Mouse (Mus musculus): ENCODE measurements around the gene Lonrf2.

Lonrf2 gene

GRCm38 (mm10) chr1:38850650-38851049 is 14.1 kb upstream of the Lonrf2 start:
- H3K9me3 ChIP-seq (ENCODE audit: low read length), result no peaks in the 10 kb centered on the region; the same call in 1 of the 2 replicates
- H3K27me3 ChIP-seq (ENCODE audit: insufficient read depth, low read length), result 0 out of 2 replicates have a peak, but pooled peaks cover 3% of the 10 kb centered on the region
- no peaks in the 10 kb centered on the region for H3K36me3 ChIP-seq (ENCODE audit: insufficient read depth, low read length)
- no peak overlapping the region for H3K4me3 ChIP-seq (replicated peaks; ENCODE audit: low read length)
- TF ChIP-seq CTCF (conservative IDR thresholded peaks at IDR 0.05; ENCODE audit: low read length), result no peak
- TF ChIP-seq POU5F1 (IDR thresholded peaks at IDR 0.05; ENCODE audit: borderline replicate concordance, low read length), result no peak
- TF ChIP-seq NANOG (IDR thresholded peaks at IDR 0.05; ENCODE audit: borderline replicate concordance, low read length), result no peak
- H3K4me1 ChIP-seq (replicated peaks; ENCODE audit: low read depth, low read length), result no peaks in the 10 kb centered on the region

GRCm38 (mm10) chr1:38848451-38849289 is 12.2 kb upstream of the Lonrf2 start:
- Histone ChIP-seq H3K4me3 (replicated peaks; ENCODE audit: low read length) (no peak overlapping the region), H3K27me3 (ENCODE audit: insufficient read depth, low read length) (peaks cover 7% of the 10 kb centered on the region; the same call in 1 of the 2 replicates), H3K36me3 (ENCODE audit: insufficient read depth, low read length) (no peaks in the 10 kb centered on the region), H3K9me3 (ENCODE audit: low read length) (no peaks in the 10 kb centered on the region; the same call in 1 of the 2 replicates), H3K4me1 (replicated peaks; ENCODE audit: low read depth, low read length) (no peaks in the 10 kb centered on the region)
- TF ChIP-seq NANOG (IDR thresholded peaks at IDR 0.05; ENCODE audit: borderline replicate concordance, low read length) (no peak), CTCF (conservative IDR thresholded peaks at IDR 0.05; ENCODE audit: low read length) (no peak), POU5F1 (IDR thresholded peaks at IDR 0.05; ENCODE audit: borderline replicate concordance, low read length) (no peak)

- Histone ChIP-seq H3K9me3 (ENCODE audit: low read length) (no peaks in the 10 kb centered on the region; the same call in 1 of the 2 replicates), H3K27me3 (ENCODE audit: insufficient read depth, low read length) (peaks cover 10% of the 10 kb centered on the region; the same call in 1 of the 2 replicates), H3K4me1 (replicated peaks; ENCODE audit: low read depth, low read length) (0 out of 2 replicates have a peak, but pooled peaks cover 4% of the 10 kb centered on the region), H3K36me3 (ENCODE audit: insufficient read depth, low read length) (no peaks in the 10 kb centered on the region), H3K4me3 (replicated peaks; ENCODE audit: low read length) (no peak overlapping the region)
- no peak for TF ChIP-seq NANOG (IDR thresholded peaks at IDR 0.05; ENCODE audit: borderline replicate concordance, low read length)
- no peak for TF ChIP-seq CTCF (conservative IDR thresholded peaks at IDR 0.05; ENCODE audit: low read length)
- TF ChIP-seq POU5F1 (IDR thresholded peaks at IDR 0.05; ENCODE audit: borderline replicate concordance, low read length), result no peak
Observed at GRCm38 (mm10) chr1:38847975-38848374, 11.5 kb upstream of the Lonrf2 start.

- peaks cover 19% of the 10 kb centered on the region for H3K27me3 ChIP-seq (ENCODE audit: insufficient read depth, low read length)
- TF ChIP-seq POU5F1 (IDR thresholded peaks at IDR 0.05; ENCODE audit: borderline replicate concordance, low read length) (no peak), CTCF (conservative IDR thresholded peaks at IDR 0.05; ENCODE audit: low read length) (no peak), NANOG (IDR thresholded peaks at IDR 0.05; ENCODE audit: borderline replicate concordance, low read length) (no peak)
- H3K4me3 ChIP-seq (replicated peaks; ENCODE audit: low read length), result no peak overlapping the region
- no peaks in the 10 kb centered on the region for H3K36me3 ChIP-seq (ENCODE audit: insufficient read depth, low read length)
- no peaks in the 10 kb centered on the region for H3K9me3 ChIP-seq (ENCODE audit: low read length)
- H3K4me1 ChIP-seq (replicated peaks; ENCODE audit: low read depth, low read length), result 0 out of 2 replicates have a peak, but pooled peaks cover 8% of the 10 kb centered on the region
Observed at GRCm38 (mm10) chr1:38843275-38843674, 6.8 kb upstream of the Lonrf2 start.

GRCm38 (mm10) chr1:38842861-38843260 is 6.3 kb upstream of the Lonrf2 start:
- no peak overlapping the region for H3K4me3 ChIP-seq (replicated peaks; ENCODE audit: low read length)
- H3K27me3 ChIP-seq (ENCODE audit: insufficient read depth, low read length), result peaks cover 19% of the 10 kb centered on the region

GRCm38 (mm10) chr1:38839944-38840343 is 3.4 kb upstream of the Lonrf2 start:
- Histone ChIP-seq H3K9me3 (ENCODE audit: low read length) (no peaks in the 10 kb centered on the region), H3K4me3 (replicated peaks; ENCODE audit: low read length) (no peak overlapping the region), H3K27me3 (ENCODE audit: insufficient read depth, low read length) (peaks cover 42% of the 10 kb centered on the region), H3K4me1 (replicated peaks; ENCODE audit: low read depth, low read length) (peaks cover 14% of the 10 kb centered on the region), H3K36me3 (ENCODE audit: insufficient read depth, low read length) (no peaks in the 10 kb centered on the region)
- no peak for TF ChIP-seq POU5F1 (IDR thresholded peaks at IDR 0.05; ENCODE audit: borderline replicate concordance, low read length)
- TF ChIP-seq NANOG (IDR thresholded peaks at IDR 0.05; ENCODE audit: borderline replicate concordance, low read length), result no peak
- no peak for TF ChIP-seq CTCF (conservative IDR thresholded peaks at IDR 0.05; ENCODE audit: low read length)

More at GRCm38 (mm10) chr1:38842861-38843260, 6.3 kb upstream of the Lonrf2 start:
- 0 out of 2 replicates have a peak, but pooled peaks cover 8% of the 10 kb centered on the region for H3K4me1 ChIP-seq (replicated peaks; ENCODE audit: low read depth, low read length)
- H3K36me3 ChIP-seq (ENCODE audit: insufficient read depth, low read length), result no peaks in the 10 kb centered on the region
- no peak for TF ChIP-seq CTCF (conservative IDR thresholded peaks at IDR 0.05; ENCODE audit: low read length)
- no peak for TF ChIP-seq POU5F1 (IDR thresholded peaks at IDR 0.05; ENCODE audit: borderline replicate concordance, low read length)
- TF ChIP-seq NANOG (IDR thresholded peaks at IDR 0.05; ENCODE audit: borderline replicate concordance, low read length), result no peak
- no peaks in the 10 kb centered on the region for H3K9me3 ChIP-seq (ENCODE audit: low read length)

GRCm38 (mm10) chr1:38835568-38836476 is 689 bp downstream of the Lonrf2 start:
- Histone ChIP-seq H3K36me3 (ENCODE audit: insufficient read depth, low read length) (no peaks in the 10 kb centered on the region; the same call in 1 of the 2 replicates), H3K27me3 (ENCODE audit: insufficient read depth, low read length) (peaks cover 30% of the 10 kb centered on the region), H3K4me1 (replicated peaks; ENCODE audit: low read depth, low read length) (peaks cover 13% of the 10 kb centered on the region), H3K9me3 (ENCODE audit: low read length) (no peaks in the 10 kb centered on the region), H3K4me3 (replicated peaks; ENCODE audit: low read length) (peak overlapping the region; percentile 83)
- TF ChIP-seq POU5F1 (IDR thresholded peaks at IDR 0.05; ENCODE audit: borderline replicate concordance, low read length) (no peak), CTCF (conservative IDR thresholded peaks at IDR 0.05; ENCODE audit: low read length) (no peak), NANOG (IDR thresholded peaks at IDR 0.05; ENCODE audit: borderline replicate concordance, low read length) (no peak)

- Histone ChIP-seq H3K36me3 (ENCODE audit: insufficient read depth, low read length) (no peaks in the 10 kb centered on the region; the same call in 1 of the 2 replicates), H3K4me3 (replicated peaks; ENCODE audit: low read length) (peak overlapping the region; percentile 83), H3K27me3 (ENCODE audit: insufficient read depth, low read length) (peaks cover 30% of the 10 kb centered on the region), H3K4me1 (replicated peaks; ENCODE audit: low read depth, low read length) (peaks cover 13% of the 10 kb centered on the region), H3K9me3 (ENCODE audit: low read length) (no peaks in the 10 kb centered on the region)
- TF ChIP-seq CTCF (conservative IDR thresholded peaks at IDR 0.05; ENCODE audit: low read length), result peak; percentile 47
- no peak for TF ChIP-seq NANOG (IDR thresholded peaks at IDR 0.05; ENCODE audit: borderline replicate concordance, low read length)
Observed at GRCm38 (mm10) chr1:38834899-38835298, 1.6 kb downstream of the Lonrf2 start.

Data from E14TG2a.4 (cell line).